Comparison of ENCODE assay signal across 8 mouse cellular contexts in genomic region chr5:113306750-113307477, GRCm38 (mm10). TPM values are rescaled to one million over a fixed set of nuclear protein-coding genes. Genes with fewer than 3 reads are reported as not detected.
DNase-seq lines count a peak whose midpoint lies in the region; ATAC-seq lines count a peak whose summit lies in the region.

No protein-coding gene starts in this region.

- peaks cover 18% of the 10 kb centered on the region; the same call in 1 of the 2 replicates for H3K27me3 ChIP-seq in kidney, embryonic 16.5 days (ENCODE audit: insufficient read depth, low read length)
- H3K27me3 ChIP-seq in limb, embryonic 11.5 days (ENCODE audit: control insufficient read depth, insufficient read depth, low read length), result peaks cover 13% of the 10 kb centered on the region

- intact Hi-C loops in gastrocnemius, postnatal 36 days (cut with DNase I), result no loop called here

- no peaks in the 10 kb centered on the region for H3K36me3 ChIP-seq in kidney, embryonic 16.5 days (ENCODE audit: insufficient read depth, low read length)
- no peaks in the 10 kb centered on the region for H3K36me3 ChIP-seq in limb, embryonic 11.5 days (ENCODE audit: control insufficient read depth, insufficient read depth, low read length)

- H3K9me3 ChIP-seq in kidney, embryonic 16.5 days (ENCODE audit: low read length), result no peaks in the 10 kb centered on the region
- no peaks in the 10 kb centered on the region for H3K9me3 ChIP-seq in limb, embryonic 11.5 days (ENCODE audit: control insufficient read depth, low read length)

- no peak overlapping the region for H3K27ac ChIP-seq in kidney, embryonic 16.5 days (ENCODE audit: low read length)
- H3K27ac ChIP-seq in limb, embryonic 11.5 days (replicated peaks; ENCODE audit: low read depth, low read length), result no peak overlapping the region

- H3K4me2 ChIP-seq in kidney, embryonic 16.5 days (replicated peaks; ENCODE audit: low read depth, low read length), result peak overlapping the region; percentile 60
- peak overlapping the region; percentile 79 for H3K4me2 ChIP-seq in limb, embryonic 11.5 days (ENCODE audit: low read depth, severe bottlenecking)

- peaks cover 18% of the 10 kb centered on the region for H3K4me1 ChIP-seq in kidney, embryonic 16.5 days (ENCODE audit: insufficient read depth, low read length)
- H3K4me1 ChIP-seq in limb, embryonic 11.5 days (ENCODE audit: control insufficient read depth, insufficient read depth, low read length), result peaks cover 22% of the 10 kb centered on the region

- peak; percentile 45 to 71 for DNase-seq in adrenal gland, adult (ENCODE audit: inconsistent age in 2 of 2, low spot score in 1 of 2)
- DNase-seq in adrenal gland, postnatal 4 days (ENCODE audit: low spot score in 2 of 2), result no peak
- DNase-seq in cerebellum, postnatal 10 days, result peak; percentile 82 to 85
- DNase-seq in frontal cortex, postnatal 10 days (ENCODE audit: low spot score in 2 of 2), result peak; percentile 71 to 83
- DNase-seq in limb, embryonic 11.5 days (ENCODE audit: low spot score), result peak; percentile 77
- peak; percentile 95 for DNase-seq in retina, postnatal 1 day
- DNase-seq in gastrocnemius, postnatal 36 days, result no peak

- WGBS in kidney, embryonic 16.5 days, result 2% methylated on average over 25 of the region's 25 CpGs
- WGBS in limb, embryonic 11.5 days, result 6% methylated on average over 24 of the region's 25 CpGs

- peak overlapping the region; percentile 46 for H3K9ac ChIP-seq in kidney, embryonic 16.5 days (replicated peaks; ENCODE audit: low read length)
- peak overlapping the region; percentile 32; the same call in 1 of the 2 replicates for H3K9ac ChIP-seq in limb, embryonic 11.5 days (ENCODE audit: low read length)

- H3K4me3 ChIP-seq in kidney, embryonic 16.5 days (ENCODE audit: low read length), result peak overlapping the region; percentile 35
- H3K4me3 ChIP-seq in limb, embryonic 11.5 days (ENCODE audit: low read depth, low read length), result peak overlapping the region; percentile 28

- peak; percentile 26; the same call in 1 of the 2 replicates for ATAC-seq in kidney, embryonic 16.5 days (ENCODE audit: low FRiP score, low TSS enrichment)
- ATAC-seq in limb, embryonic 11.5 days (ENCODE audit: insufficient number of reproducible peaks, low FRiP score, low TSS enrichment, low read depth), result peak; percentile 39; the same call in 1 of the 2 replicates

RNA-seq across cellular contexts. Expression of gene Sgsm1, which starts 3.7 kb away (rescaled TPM):
- 10 to 100 TPM; 23.0 to 24.3 TPM for total RNA-seq in adrenal gland, postnatal 4 days (2021)
- polyA plus RNA-seq in kidney, embryonic 16.5 days (2015; fragmentation: Nextera tagmentation; extraction: Ambion mirVana), result 6.1 and 8.1 TPM in 2 replicates
- 7.7 and 9.1 TPM in 2 replicates for polyA plus RNA-seq in limb, embryonic 11.5 days (2014; fragmentation: Nextera tagmentation; extraction: Ambion mirVana)
- total RNA-seq in gastrocnemius, postnatal 36 days (2021), result under 1 TPM; 0.32 to 0.61 TPM

RNA-seq across cellular contexts. Expression of gene Aym1, which starts 50.2 kb away (rescaled TPM):
- not detected for total RNA-seq in adrenal gland, postnatal 4 days (2021)
- polyA plus RNA-seq in kidney, embryonic 16.5 days (2015; fragmentation: Nextera tagmentation; extraction: Ambion mirVana), result not detected in 2 replicates
- not detected in 2 replicates for polyA plus RNA-seq in limb, embryonic 11.5 days (2014; fragmentation: Nextera tagmentation; extraction: Ambion mirVana)
- not detected for total RNA-seq in gastrocnemius, postnatal 36 days (2021)

Comparison
In these comparisons a context has a peak if more than half of its experiments do, and no peak if none do; other contexts are left out.
1. DNase-seq: peak in adrenal gland, adult (2 of 2), cerebellum, postnatal 10 days (2 of 2), frontal cortex, postnatal 10 days (2 of 2), limb, embryonic 11.5 days (single experiment) and retina, postnatal 1 day (single experiment); none in adrenal gland, postnatal 4 days (0 of 2) and gastrocnemius, postnatal 36 days (0 of 2).
2. RNA of gene Sgsm1, which starts 3.7 kb away (total RNA-seq): 23.0 to 24.3 TPM in adrenal gland, postnatal 4 days; 0.32 to 0.61 TPM in gastrocnemius, postnatal 36 days; every median in the first group is over 10 times any median in the second.